Mouse (Mus musculus) cortical plate, adult 2 months (tissue): ENCODE results near the gene Stk39. TPM values are rescaled to one million over a fixed set of nuclear protein-coding genes. Genes with fewer than 3 reads are reported as not detected.

Source experiments
- H3K27ac ChIP-seq: fragments of 200-500 bp; 2 replicates; pipeline ENCODE4 v1.5.1; 2012; ENCODE audit warnings: low read length, control low read depth, inconsistent platforms; ENCODE audit not compliant: insufficient read depth
- H3K4me1 ChIP-seq: fragments of 200-500 bp; 2 replicates; pipeline ENCODE4 v1.6.1; 2011; ENCODE audit warnings: low read length; ENCODE audit not compliant: control insufficient read depth, insufficient read depth
- H3K4me3 ChIP-seq: fragments of 200-500 bp; 2 replicates; pipeline ENCODE4 v1.5.1; 2011; ENCODE audit warnings: mild to moderate bottlenecking, low read length, control low read depth; ENCODE audit not compliant: insufficient read depth
- CTCF ChIP-seq: fragments of 200-500 bp; IDR thresholded peaks from 2 replicates; pipeline ENCODE4 v1.5.1; 2011; ENCODE audit warnings: mild to moderate bottlenecking, control low read depth, low read length; ENCODE audit not compliant: insufficient read depth; ENCODE audit errors: extremely low read depth
- POLR2A ChIP-seq: fragments of 200-500 bp; IDR thresholded peaks from 2 replicates; pipeline ENCODE4 v1.6.1; 2011; ENCODE audit warnings: mild to moderate bottlenecking, low read length, control low read depth; ENCODE audit not compliant: insufficient read depth; ENCODE audit errors: extremely low read depth
- polyA plus RNA-seq: library from polyadenylated mRNA; depleted of rRNA; stranded (reverse); fragments of >200 nt; gene quantifications from 2 replicates; pipeline ENCODE4 v1.2.3, GENCODE M21; 2012

Stk39 gene
- polyA plus RNA-seq, 1 experiment = 32.7 TPM

- Histone ChIP-seq H3K4me3 (no peak overlapping the region), H3K27ac (no peak overlapping the region), H3K4me1 (peaks cover 2% of the 10 kb centered on the region; the same call in 1 of the 2 replicates)
- no peak for TF ChIP-seq POLR2A
- no peak for TF ChIP-seq CTCF
These were observed 8.3 kb downstream of the Stk39 start for GRCm38 (mm10) chr2:68463801-68464200.

- no peaks in the 10 kb centered on the region for H3K4me1 ChIP-seq
- TF ChIP-seq POLR2A (no peak), CTCF (no peak)
- no peak overlapping the region for H3K4me3 ChIP-seq
- no peak overlapping the region for H3K27ac ChIP-seq
These were observed 14.0 kb downstream of the Stk39 start for GRCm38 (mm10) chr2:68458115-68458514.

GRCm38 (mm10) chr2:68457455-68458032 lies 14.5 kb downstream of the Stk39 start:
- TF ChIP-seq POLR2A (no peak), CTCF (no peak)
- H3K27ac ChIP-seq = no peak overlapping the region
- H3K4me1 ChIP-seq = no peaks in the 10 kb centered on the region
- H3K4me3 ChIP-seq = no peak overlapping the region

GRCm38 (mm10) chr2:68456899-68457298 lies 15.2 kb downstream of the Stk39 start:
- Histone ChIP-seq H3K4me3 (no peak overlapping the region), H3K27ac (no peak overlapping the region), H3K4me1 (no peaks in the 10 kb centered on the region)
- no peak for TF ChIP-seq POLR2A
- no peak for TF ChIP-seq CTCF

- Histone ChIP-seq H3K4me3 (no peak overlapping the region), H3K27ac (no peak overlapping the region), H3K4me1 (no peaks in the 10 kb centered on the region)
- no peak for TF ChIP-seq POLR2A
- no peak for TF ChIP-seq CTCF
These were observed 19.7 kb downstream of the Stk39 start for GRCm38 (mm10) chr2:68452379-68452778.

GRCm38 (mm10) chr2:68448035-68448434 lies 24.0 kb downstream of the Stk39 start:
- Histone ChIP-seq H3K4me3 (no peak overlapping the region), H3K27ac (no peak overlapping the region), H3K4me1 (peaks cover 2% of the 10 kb centered on the region; the same call in 1 of the 2 replicates)
- TF ChIP-seq POLR2A (no peak), CTCF (no peak)

- TF ChIP-seq POLR2A (no peak), CTCF (no peak)
- Histone ChIP-seq H3K4me1 (peaks cover 8% of the 10 kb centered on the region), H3K27ac (no peak overlapping the region), H3K4me3 (no peak overlapping the region)
These were observed 28.9 kb downstream of the Stk39 start for GRCm38 (mm10) chr2:68443141-68443540.

GRCm38 (mm10) chr2:68442113-68442717 lies 29.9 kb downstream of the Stk39 start:
- TF ChIP-seq POLR2A (no peak), CTCF (no peak)
- H3K4me3 ChIP-seq = no peak overlapping the region
- H3K4me1 ChIP-seq = peaks cover 8% of the 10 kb centered on the region
- no peak overlapping the region for H3K27ac ChIP-seq

GRCm38 (mm10) chr2:68439614-68440013 lies 32.5 kb downstream of the Stk39 start:
- TF ChIP-seq CTCF (no peak), POLR2A (no peak)
- Histone ChIP-seq H3K4me3 (no peak overlapping the region), H3K27ac (no peak overlapping the region), H3K4me1 (peaks cover 12% of the 10 kb centered on the region)

GRCm38 (mm10) chr2:68437920-68438319 lies 34.1 kb downstream of the Stk39 start:
- Histone ChIP-seq H3K27ac (no peak overlapping the region), H3K4me1 (peaks cover 9% of the 10 kb centered on the region), H3K4me3 (no peak overlapping the region)
- TF ChIP-seq CTCF (no peak), POLR2A (no peak)
